Mouse (Mus musculus) stomach, embryonic 15.5 days (tissue): Measurements from ENCODE around the gene Vmn1r43. TPM values are rescaled to one million over a fixed set of nuclear protein-coding genes. Genes with fewer than 3 reads are reported as not detected.
"Not testable (repeated sequence)": the region's sequence is repeated elsewhere in the genome, so short reads cannot be mapped to it uniquely, and the experiment has no call there.

Experiments
- ATAC-seq: fragments of 200-750 bp; cut with Nextera tagmentation; 2 replicates; pipeline ENCODE4 v1.8.0; 2017; ENCODE audit warnings: low read depth, moderate number of reproducible peaks, moderate TSS enrichment; ENCODE audit not compliant: insufficient read depth, low FRiP score
- H3K27ac ChIP-seq: fragments of 300-500 bp; sonication (generic); 2 replicates; pipeline ENCODE4 v1.5.1; 2015; ENCODE audit warnings: mild to moderate bottlenecking, inconsistent platforms
- H3K27me3 ChIP-seq: fragments of 300-500 bp; sonication (generic); replicated peaks from 2 replicates; pipeline ENCODE4 v1.6.1; 2015; ENCODE audit warnings: inconsistent platforms
- H3K36me3 ChIP-seq: fragments of 300-500 bp; sonication (generic); 2 replicates; pipeline ENCODE4 v1.6.1; 2015; ENCODE audit warnings: inconsistent platforms
- H3K4me1 ChIP-seq: fragments of 300-500 bp; sonication (generic); 2 replicates; pipeline ENCODE4 v1.6.1; 2015; ENCODE audit warnings: inconsistent platforms
- H3K4me2 ChIP-seq: fragments of 300-500 bp; sonication (generic); 2 replicates; pipeline ENCODE4 v1.6.1; 2015; ENCODE audit warnings: mild to moderate bottlenecking, inconsistent platforms
- H3K4me3 ChIP-seq: fragments of 300-500 bp; sonication (generic); replicated peaks from 2 replicates; pipeline ENCODE4 v1.5.1; 2015; ENCODE audit warnings: inconsistent platforms
- H3K9ac ChIP-seq: fragments of 300-500 bp; sonication (generic); 2 replicates; pipeline ENCODE4 v1.6.1; 2015; ENCODE audit warnings: inconsistent platforms
- H3K9me3 ChIP-seq: fragments of 300-500 bp; sonication (generic); 2 replicates; pipeline ENCODE4 v1.6.1; 2016; ENCODE audit warnings: inconsistent platforms
- WGBS: fragments of 180-500 bp; shearing (Covaris S2); methylation state at CpG from one replicate; pipeline ENCODE4 v1.1.7; 2015; 5-methylcytosine and 5-hydroxymethylcytosine counted together
- polyA plus RNA-seq: library from polyadenylated mRNA; unstranded; fragments of >200 nt; fragmentation: Nextera tagmentation; extraction: Ambion mirVana; gene quantifications from 2 replicates; pipeline ENCODE4 v1.2.1, GENCODE M21; 2015

The Vmn1r43 gene
- polyA plus RNA-seq, result 0.01 TPM in 2 replicates

DNA sequence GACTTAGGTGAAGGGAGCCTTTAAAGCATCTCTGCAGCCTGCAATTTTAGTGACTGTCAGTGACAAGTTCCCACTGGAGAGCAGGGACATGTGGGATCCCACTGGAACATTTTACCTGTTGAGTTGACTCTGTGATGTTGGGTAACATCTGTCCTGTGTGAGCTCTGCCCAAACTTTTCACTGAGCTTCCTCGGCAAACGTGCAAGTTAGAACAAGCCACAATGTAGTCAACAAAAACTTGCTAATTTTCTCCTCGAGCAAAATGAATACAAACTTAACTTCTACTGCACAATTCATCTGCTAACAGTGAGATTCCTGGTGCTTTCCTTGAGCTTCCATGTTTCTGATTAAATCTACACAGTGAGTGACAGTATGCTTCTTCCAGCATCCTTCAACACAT is at the start of gene Vmn1r43, which contains the start of gene Vmn1r42:
TSS of gene Vmn1r43 (minus strand) at position 101 of the 400 bp plus-strand sequence.
TSS of gene Vmn1r42 (minus strand) at position 101 of the 400 bp plus-strand sequence.
- not testable (repeated sequence) for H3K9ac ChIP-seq, H3K4me2 ChIP-seq, ATAC-seq, H3K36me3 ChIP-seq, H3K4me3 ChIP-seq, H3K4me1 ChIP-seq, H3K27ac ChIP-seq, H3K27me3 ChIP-seq, H3K9me3 ChIP-seq
- 67% methylated on average over 3 of the region's 3 CpGs for WGBS

DNA sequence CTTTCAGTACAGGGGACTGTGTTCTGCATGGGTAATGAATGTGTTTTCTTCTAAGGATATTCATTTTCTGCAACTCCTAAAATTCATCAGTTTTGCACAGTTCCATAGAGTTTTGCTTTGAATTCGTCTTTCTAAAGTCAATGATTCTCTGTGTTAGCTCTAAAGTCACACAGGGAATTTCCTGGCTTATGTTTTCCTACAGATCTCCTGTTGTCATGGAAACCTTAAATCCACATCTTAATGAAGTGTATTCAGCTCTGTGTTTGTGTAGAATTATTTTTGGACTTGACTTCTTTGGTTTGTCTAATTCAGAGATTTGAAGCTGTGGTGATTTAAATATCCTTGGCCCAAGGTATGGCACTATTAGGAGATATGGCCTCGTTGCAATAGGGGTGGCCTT is 7.6 kb upstream of the Vmn1r43 start:
- H3K4me3 ChIP-seq, result no peak overlapping the region
- no peak overlapping the region for H3K4me2 ChIP-seq
- no peak overlapping the region for H3K27ac ChIP-seq
- H3K9ac ChIP-seq, result no peak overlapping the region
- H3K4me1 ChIP-seq, result no peaks in the 10 kb centered on the region
- no peaks in the 10 kb centered on the region for H3K27me3 ChIP-seq
- WGBS, result 40% methylated on average over 2 of the region's 2 CpGs
- no peak for ATAC-seq
- H3K36me3 ChIP-seq, result no peaks in the 10 kb centered on the region
- no peaks in the 10 kb centered on the region for H3K9me3 ChIP-seq

DNA sequence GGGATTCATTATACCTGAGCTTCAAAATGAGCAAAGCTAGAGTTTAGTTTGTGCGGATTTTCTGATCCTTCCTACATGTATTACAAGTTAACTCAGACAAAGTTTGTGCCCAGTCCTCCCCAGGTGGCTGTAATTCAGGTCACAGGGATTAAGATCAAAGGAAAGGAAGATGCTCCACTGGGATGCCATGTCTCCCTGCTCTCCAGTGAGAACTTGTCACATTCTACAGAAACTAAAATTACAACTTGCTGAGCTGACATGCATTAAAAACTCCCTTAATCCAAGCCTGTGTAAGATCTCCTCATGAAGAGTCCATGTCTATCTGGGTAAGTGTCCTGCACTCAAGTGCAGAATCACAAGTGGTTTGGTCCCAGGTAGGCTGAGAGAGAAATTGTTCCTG is 7.1 kb upstream of the Vmn1r43 start, which contains the start of gene Vmn1r44:
TSS of gene Vmn1r44 (plus strand) at position 301 of the 400 bp plus-strand sequence.
- WGBS, result 88% methylated on average over 1 of the region's 1 CpGs
- no peak within 1 kb of the TSS for H3K4me3 ChIP-seq
- no peak within 1 kb of the TSS for H3K4me2 ChIP-seq
- ATAC-seq, result no peak
- no peaks in the 10 kb centered on the region for H3K9me3 ChIP-seq
- H3K9ac ChIP-seq, result no peak within 1 kb of the TSS
- no peaks in the 10 kb centered on the region for H3K4me1 ChIP-seq
- no peaks in the 10 kb centered on the region for H3K27me3 ChIP-seq
- no peak within 1 kb of the TSS for H3K27ac ChIP-seq
- H3K36me3 ChIP-seq, result no peaks in the 10 kb centered on the region

DNA sequence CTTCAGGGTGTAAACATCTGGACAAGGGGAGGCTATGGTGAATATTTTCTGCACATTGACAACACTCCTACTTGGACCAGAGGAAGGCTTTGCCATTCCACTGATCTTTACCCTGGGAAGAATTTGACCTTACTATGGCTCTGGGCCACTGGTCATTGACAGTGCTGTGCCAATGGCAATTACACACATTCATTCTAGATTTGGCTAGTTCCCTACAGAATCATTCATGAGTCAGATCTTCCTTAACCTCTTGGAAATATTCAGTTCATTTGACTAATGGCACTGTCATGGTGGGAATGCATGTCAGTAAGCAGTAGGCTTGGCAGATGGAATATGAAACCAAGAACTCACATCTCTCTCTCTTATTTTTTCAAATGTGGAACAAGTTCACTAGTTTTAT is 4.7 kb upstream of the Vmn1r43 start:
- no peak for ATAC-seq
- Histone ChIP-seq H3K36me3 (no peaks in the 10 kb centered on the region), H3K4me1 (no peaks in the 10 kb centered on the region)

DNA sequence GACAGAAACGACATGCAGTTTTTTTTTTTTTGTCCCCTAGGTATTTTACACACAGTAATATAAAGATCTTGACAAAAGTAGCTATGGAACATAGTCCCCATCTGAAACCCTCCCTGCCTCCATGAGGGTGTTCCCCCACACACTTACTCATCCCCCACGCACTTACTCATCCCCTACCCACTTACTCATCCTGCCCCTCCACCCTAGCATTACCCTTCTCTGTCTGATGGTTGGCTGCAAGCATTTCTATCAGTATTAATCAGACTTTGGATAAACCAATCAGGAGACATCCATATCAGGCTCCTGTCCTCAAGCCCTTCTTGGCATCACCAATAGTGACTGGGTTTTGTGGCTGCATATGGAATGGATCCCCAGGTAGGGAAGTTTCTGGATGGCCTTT is 750 bp upstream of the Vmn1r43 start:
- no peaks in the 10 kb centered on the region for H3K9me3 ChIP-seq

More for the DNA sequence above, 4.7 kb upstream of the Vmn1r43 start:
- Histone ChIP-seq H3K4me2 (no peak overlapping the region), H3K27ac (no peak overlapping the region), H3K9ac (no peak overlapping the region), H3K27me3 (no peaks in the 10 kb centered on the region), H3K9me3 (no peaks in the 10 kb centered on the region), H3K4me3 (no peak overlapping the region)

DNA sequence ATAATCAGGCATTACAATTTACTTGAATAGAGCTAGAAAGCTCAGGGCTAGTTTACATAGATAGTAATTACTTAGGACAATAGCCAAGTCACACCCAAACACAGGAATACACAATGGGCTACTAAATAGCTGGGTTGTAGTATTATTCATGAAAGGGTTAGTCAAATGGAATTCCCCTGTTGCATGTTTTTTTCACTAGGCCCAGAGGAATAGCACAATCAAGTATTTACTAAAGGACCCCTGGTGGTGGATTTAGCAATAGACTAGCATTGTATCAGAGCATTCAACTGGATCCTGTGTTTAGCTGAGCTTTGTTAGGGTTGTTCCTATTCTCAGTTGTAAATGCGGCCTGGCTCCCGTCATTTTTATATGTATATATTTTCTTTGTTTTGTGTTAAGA is 8.2 kb downstream of the Vmn1r43 start:
- H3K4me3 ChIP-seq, result no peak overlapping the region
- H3K36me3 ChIP-seq, result no peaks in the 10 kb centered on the region
- H3K4me1 ChIP-seq, result no peaks in the 10 kb centered on the region
- ATAC-seq, result no peak
- H3K9me3 ChIP-seq, result no peaks in the 10 kb centered on the region
- H3K27me3 ChIP-seq, result no peaks in the 10 kb centered on the region
- H3K9ac ChIP-seq, result no peak overlapping the region
- WGBS, result 93% methylated on average over 2 of the region's 2 CpGs
- H3K27ac ChIP-seq, result no peak overlapping the region
- H3K4me2 ChIP-seq, result no peak overlapping the region

More for the DNA sequence above, 750 bp upstream of the Vmn1r43 start:
- no peak for ATAC-seq
- no peaks in the 10 kb centered on the region for H3K4me1 ChIP-seq
- no peak overlapping the region for H3K27ac ChIP-seq
- H3K4me2 ChIP-seq, result no peak overlapping the region
- WGBS, result 81% methylated on average over 2 of the region's 2 CpGs
- no peaks in the 10 kb centered on the region for H3K27me3 ChIP-seq
- no peaks in the 10 kb centered on the region for H3K36me3 ChIP-seq
- H3K9ac ChIP-seq, result no peak overlapping the region
- no peak overlapping the region for H3K4me3 ChIP-seq

DNA sequence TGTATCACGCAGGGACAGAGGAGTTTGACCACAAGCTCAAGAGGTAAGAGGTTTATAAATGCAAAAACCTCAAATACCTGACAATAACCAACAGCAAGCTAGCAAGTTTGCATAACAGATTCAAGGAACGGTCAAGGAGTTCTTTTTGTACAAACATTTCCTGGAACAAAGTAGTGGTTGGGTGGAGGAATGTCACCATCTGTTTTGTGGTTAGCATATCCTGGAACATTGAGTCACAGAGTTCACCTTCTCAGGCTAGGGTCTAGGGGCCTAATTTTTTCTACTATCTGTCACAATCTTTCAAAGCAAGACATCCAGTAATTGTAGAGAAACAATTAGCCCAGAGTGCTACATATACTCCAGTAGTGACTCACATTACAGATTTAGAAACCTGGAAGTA is 8.9 kb downstream of the Vmn1r43 start:
- H3K4me2 ChIP-seq, result no peak overlapping the region
- H3K36me3 ChIP-seq, result no peaks in the 10 kb centered on the region
- 83% methylated on average over 2 of the region's 2 CpGs for WGBS
- no peak overlapping the region for H3K4me3 ChIP-seq
- no peaks in the 10 kb centered on the region for H3K4me1 ChIP-seq
- H3K27me3 ChIP-seq, result no peaks in the 10 kb centered on the region
- no peak overlapping the region for H3K27ac ChIP-seq
- no peak for ATAC-seq
- no peaks in the 10 kb centered on the region for H3K9me3 ChIP-seq
- H3K9ac ChIP-seq, result no peak overlapping the region

DNA sequence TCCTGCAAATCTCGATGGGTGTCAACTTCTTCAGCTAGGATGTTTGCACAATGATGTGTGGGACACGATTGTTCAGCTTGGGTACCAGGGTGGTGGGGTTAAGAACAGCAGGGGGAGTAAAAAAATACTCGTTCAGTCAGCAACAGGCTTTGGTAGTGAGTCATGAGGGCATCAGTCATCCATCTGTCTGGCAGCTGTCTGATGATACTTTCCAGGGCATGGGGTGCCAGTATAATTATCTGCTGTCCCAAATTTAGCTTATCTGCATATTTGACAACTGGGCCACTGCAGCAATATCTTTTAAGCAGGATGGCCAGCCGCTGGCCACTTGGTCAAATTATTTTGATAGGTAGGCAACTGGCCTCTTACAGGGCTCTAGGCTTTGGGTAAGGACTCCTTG is 12.4 kb downstream of the Vmn1r43 start:
- no peaks in the 10 kb centered on the region for H3K4me1 ChIP-seq
- no peaks in the 10 kb centered on the region for H3K9me3 ChIP-seq
- no peak overlapping the region for H3K27ac ChIP-seq
- 70% methylated on average over 4 of the region's 4 CpGs for WGBS
- H3K4me2 ChIP-seq, result no peak overlapping the region
- no peaks in the 10 kb centered on the region for H3K36me3 ChIP-seq
- H3K4me3 ChIP-seq, result no peak overlapping the region
- no peak overlapping the region for H3K9ac ChIP-seq
- H3K27me3 ChIP-seq, result no peaks in the 10 kb centered on the region
- no peak for ATAC-seq

DNA sequence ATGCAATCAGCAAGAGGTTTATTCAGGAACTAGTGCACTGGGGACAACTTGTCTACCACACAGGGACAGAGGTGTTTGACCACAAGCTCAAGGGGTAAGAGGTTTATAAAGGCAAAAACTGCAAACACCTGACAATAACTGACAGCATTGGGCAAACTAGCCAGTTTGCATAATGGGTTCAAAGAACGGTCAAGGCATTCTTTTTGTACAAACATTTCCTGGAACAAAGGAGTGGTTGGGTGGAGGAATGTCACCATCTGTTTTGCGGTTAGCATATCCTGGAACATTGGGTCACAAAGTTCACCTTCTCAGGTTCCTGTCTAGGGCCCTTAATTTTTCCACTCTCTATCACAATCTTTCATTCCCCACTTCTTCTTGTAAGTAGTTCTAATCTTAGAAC is 16.4 kb downstream of the Vmn1r43 start:
- Histone ChIP-seq H3K4me1 (no peaks in the 10 kb centered on the region), H3K27me3 (no peaks in the 10 kb centered on the region), H3K4me3 (no peak overlapping the region), H3K36me3 (no peaks in the 10 kb centered on the region), H3K27ac (no peak overlapping the region), H3K4me2 (no peak overlapping the region), H3K9ac (no peak overlapping the region), H3K9me3 (no peaks in the 10 kb centered on the region)
- ATAC-seq, result peak; percentile 47
- 64% methylated on average over 2 of the region's 2 CpGs for WGBS

DNA sequence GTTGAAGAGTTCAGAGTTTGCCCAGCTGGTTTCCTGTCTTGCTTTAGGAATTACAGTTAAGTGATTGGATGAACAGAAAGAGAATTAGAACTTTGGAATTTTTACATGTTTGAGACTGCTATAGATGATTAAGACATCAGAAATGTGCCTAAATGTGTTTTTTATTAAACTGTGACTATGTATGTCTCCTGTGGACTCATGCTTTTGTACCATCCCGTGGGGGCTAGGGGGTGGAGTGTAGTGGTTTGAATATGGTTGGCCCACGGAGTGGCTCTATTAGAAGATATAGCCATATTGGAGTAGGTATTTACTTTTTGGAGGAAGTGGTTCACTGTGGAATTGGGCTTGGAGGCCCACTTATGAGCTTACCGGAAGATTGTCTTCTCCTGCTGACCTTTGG is 18.7 kb downstream of the Vmn1r43 start:
- H3K9ac ChIP-seq, result no peak overlapping the region
- no peaks in the 10 kb centered on the region for H3K27me3 ChIP-seq
- no peak for ATAC-seq
- no peak overlapping the region for H3K27ac ChIP-seq
- WGBS, result 76% methylated on average over 3 of the region's 3 CpGs
- H3K9me3 ChIP-seq, result no peaks in the 10 kb centered on the region
- no peaks in the 10 kb centered on the region for H3K4me1 ChIP-seq
- H3K36me3 ChIP-seq, result no peaks in the 10 kb centered on the region
- H3K4me2 ChIP-seq, result no peak overlapping the region
- no peak overlapping the region for H3K4me3 ChIP-seq

Other genes starting within 250 kb of the Vmn1r43 start
- gene Txnrd3, start 232.4 kb downstream of the Vmn1r43 start, polyA plus RNA-seq, result 9.4 and 9.6 TPM in 2 replicates
- not detected in 2 replicates for gene Vmn1r40, start 168.9 kb downstream of the Vmn1r43 start, polyA plus RNA-seq
- gene Vmn1r41, start 135.6 kb downstream of the Vmn1r43 start, polyA plus RNA-seq, result not detected in 2 replicates
- gene Vmn1r42, start within 50 bp of the Vmn1r43 start, polyA plus RNA-seq, result not detected in 2 replicates
- gene Vmn1r44, start 7.2 kb upstream of the Vmn1r43 start, polyA plus RNA-seq, result not detected in 2 replicates
- gene Vmn1r45, start 64.2 kb upstream of the Vmn1r43 start, polyA plus RNA-seq, result not detected in 2 replicates
- not detected in 2 replicates for gene Vmn1r46, start 92.9 kb upstream of the Vmn1r43 start, polyA plus RNA-seq
- not detected in 2 replicates for gene Vmn1r47, start 139.7 kb upstream of the Vmn1r43 start, polyA plus RNA-seq
- not detected in 2 replicates for gene Vmn1r48, start 160.4 kb upstream of the Vmn1r43 start, polyA plus RNA-seq
- gene Vmn1r49, start 202.1 kb upstream of the Vmn1r43 start, polyA plus RNA-seq, result not detected in 2 replicates
- not detected in 2 replicates for gene Vmn1r50, start 225.0 kb upstream of the Vmn1r43 start, polyA plus RNA-seq
- 0.03 TPM in 1 of 2 replicates, not detected in the other for gene Vmn1r51, start 246.2 kb upstream of the Vmn1r43 start, polyA plus RNA-seq